Mouse (Mus musculus) kidney, embryonic 16.5 days (tissue): ENCODE results near the gene Hsf5. TPM values are rescaled to one million over a fixed set of nuclear protein-coding genes. Genes with fewer than 3 reads are reported as not detected.

Experiments used
- ATAC-seq: fragments of 200-750 bp; cut with Nextera tagmentation; 2 replicates; pipeline ENCODE4 v1.8.0; 2017; ENCODE audit warnings: moderate TSS enrichment; ENCODE audit not compliant: low FRiP score, low TSS enrichment
- H3K27ac ChIP-seq: fragments of 300-500 bp; sonication (generic); 2 replicates; pipeline ENCODE4 v1.5.1; 2014; ENCODE audit warnings: low read length
- H3K27me3 ChIP-seq: fragments of 300-500 bp; sonication (generic); 2 replicates; pipeline ENCODE4 v1.6.1; 2014; ENCODE audit warnings: low read length, control low read depth, mixed read lengths; ENCODE audit not compliant: insufficient read depth
- H3K36me3 ChIP-seq: fragments of 300-500 bp; sonication (generic); 2 replicates; pipeline ENCODE4 v1.6.1; 2014; ENCODE audit warnings: low read length, control low read depth, mixed read lengths; ENCODE audit not compliant: insufficient read depth
- H3K4me1 ChIP-seq: fragments of 300-500 bp; sonication (generic); 2 replicates; pipeline ENCODE4 v1.6.1; 2014; ENCODE audit warnings: low read length, control low read depth, mixed read lengths; ENCODE audit not compliant: insufficient read depth
- H3K4me2 ChIP-seq: fragments of 300-500 bp; sonication (generic); replicated peaks from 2 replicates; pipeline ENCODE4 v1.6.1; 2014; ENCODE audit warnings: low read depth, low read length
- H3K4me3 ChIP-seq: fragments of 300-500 bp; sonication (generic); 2 replicates; pipeline ENCODE4 v1.5.1; 2014; ENCODE audit warnings: mild to moderate bottlenecking, low read length
- H3K9ac ChIP-seq: fragments of 300-500 bp; sonication (generic); replicated peaks from 2 replicates; pipeline ENCODE4 v1.6.1; 2014; ENCODE audit warnings: low read length
- H3K9me3 ChIP-seq: fragments of 300-500 bp; sonication (generic); 2 replicates; pipeline ENCODE4 v1.6.1; 2016; ENCODE audit warnings: low read length, control low read depth
- WGBS: fragments of 180-500 bp; shearing (Covaris S2); extraction: QIAGEN DNeasy Blood & Tissue Kit; methylation state at CpG from one replicate; pipeline ENCODE4 v1.1.7; 2014; 5-methylcytosine and 5-hydroxymethylcytosine counted together
- polyA plus RNA-seq: library from polyadenylated mRNA; unstranded; fragments of >200 nt; fragmentation: Nextera tagmentation; extraction: Ambion mirVana; gene quantifications from 2 replicates; pipeline ENCODE4 v1.2.1, GENCODE M21; 2015

Gene Hsf5
- polyA plus RNA-seq, 1 experiment from 2014 or later = 0.17 TPM

GRCm38 (mm10) chr11:87697131-87697682, 80.2 kb downstream of the Hsf5 start:
- Histone ChIP-seq H3K27me3 (no peaks in the 10 kb centered on the region), H3K4me3 (no peak overlapping the region), H3K4me1 (no peaks in the 10 kb centered on the region), H3K27ac (no peak overlapping the region), H3K4me2 (no peak overlapping the region), H3K9ac (no peak overlapping the region), H3K36me3 (no peaks in the 10 kb centered on the region), H3K9me3 (no peaks in the 10 kb centered on the region)
- WGBS = 58% methylated on average over 14 of the region's 14 CpGs
- ATAC-seq = no peak

GRCm38 (mm10) chr11:87698126-87698525, 81.2 kb downstream of the Hsf5 start:
- Histone ChIP-seq H3K36me3 (no peaks in the 10 kb centered on the region), H3K9me3 (no peaks in the 10 kb centered on the region), H3K4me3 (no peak overlapping the region), H3K4me2 (no peak overlapping the region), H3K27me3 (no peaks in the 10 kb centered on the region), H3K27ac (no peak overlapping the region), H3K4me1 (no peaks in the 10 kb centered on the region), H3K9ac (no peak overlapping the region)
- ATAC-seq = no peak
- 94% methylated on average over 4 of the region's 4 CpGs for WGBS

- no peaks in the 10 kb centered on the region for H3K27me3 ChIP-seq
- H3K9ac ChIP-seq = no peak overlapping the region
- no peaks in the 10 kb centered on the region for H3K36me3 ChIP-seq
- H3K4me2 ChIP-seq = no peak overlapping the region
- WGBS = 73% methylated on average over 6 of the region's 6 CpGs
- no peaks in the 10 kb centered on the region for H3K9me3 ChIP-seq
- ATAC-seq = no peak
- H3K4me1 ChIP-seq = peaks cover 4% of the 10 kb centered on the region; the same call in 1 of the 2 replicates
- no peak overlapping the region for H3K27ac ChIP-seq
- H3K4me3 ChIP-seq = no peak overlapping the region
These were observed 84.1 kb downstream of the Hsf5 start for GRCm38 (mm10) chr11:87701108-87701507.

GRCm38 (mm10) chr11:87701877-87702620, 85.1 kb downstream of the Hsf5 start:
- no peaks in the 10 kb centered on the region for H3K27me3 ChIP-seq
- ATAC-seq = no peak
- H3K9ac ChIP-seq = no peak overlapping the region
- no peak overlapping the region for H3K4me3 ChIP-seq
- peaks cover 4% of the 10 kb centered on the region; the same call in 1 of the 2 replicates for H3K4me1 ChIP-seq
- no peaks in the 10 kb centered on the region for H3K36me3 ChIP-seq
- H3K9me3 ChIP-seq = no peaks in the 10 kb centered on the region
- no peak overlapping the region for H3K27ac ChIP-seq
- WGBS = 74% methylated on average over 14 of the region's 14 CpGs
- no peak overlapping the region for H3K4me2 ChIP-seq

- no peaks in the 10 kb centered on the region for H3K36me3 ChIP-seq
- no peak for ATAC-seq
- no peak overlapping the region for H3K4me2 ChIP-seq
- no peak overlapping the region for H3K4me3 ChIP-seq
- H3K9me3 ChIP-seq = no peaks in the 10 kb centered on the region
- WGBS = 83% methylated on average over 5 of the region's 5 CpGs
- peaks cover 4% of the 10 kb centered on the region; the same call in 1 of the 2 replicates for H3K4me1 ChIP-seq
- H3K9ac ChIP-seq = no peak overlapping the region
- no peak overlapping the region for H3K27ac ChIP-seq
- H3K27me3 ChIP-seq = no peaks in the 10 kb centered on the region
These were observed 86.7 kb downstream of the Hsf5 start for GRCm38 (mm10) chr11:87703654-87704053.

- Histone ChIP-seq H3K9ac (no peak overlapping the region), H3K27ac (0 out of 2 replicates have a peak overlapping the region, but pooled peaks have one; percentile 52), H3K9me3 (no peaks in the 10 kb centered on the region), H3K4me2 (no peak overlapping the region), H3K36me3 (no peaks in the 10 kb centered on the region), H3K4me3 (no peak overlapping the region), H3K4me1 (peaks cover 4% of the 10 kb centered on the region; the same call in 1 of the 2 replicates), H3K27me3 (no peaks in the 10 kb centered on the region)
- WGBS = 68% methylated on average over 9 of the region's 9 CpGs
- 0 out of 2 replicates have a peak, but pooled peaks have one; percentile 51 for ATAC-seq
These were observed 87.3 kb downstream of the Hsf5 start for GRCm38 (mm10) chr11:87704289-87704688.

GRCm38 (mm10) chr11:87707570-87707969, 90.6 kb downstream of the Hsf5 start:
- H3K36me3 ChIP-seq = no peaks in the 10 kb centered on the region
- H3K4me2 ChIP-seq = no peak overlapping the region
- ATAC-seq = no peak
- peaks cover 6% of the 10 kb centered on the region; the same call in 1 of the 2 replicates for H3K27me3 ChIP-seq
- no peak overlapping the region for H3K9ac ChIP-seq
- no peaks in the 10 kb centered on the region for H3K9me3 ChIP-seq
- H3K4me3 ChIP-seq = no peak overlapping the region
- peaks cover 25% of the 10 kb centered on the region for H3K4me1 ChIP-seq
- 53% methylated on average over 8 of the region's 8 CpGs for WGBS
- no peak overlapping the region for H3K27ac ChIP-seq

- Histone ChIP-seq H3K4me1 (peaks cover 23% of the 10 kb centered on the region), H3K27ac (peak overlapping the region; percentile 87), H3K36me3 (no peaks in the 10 kb centered on the region), H3K27me3 (peaks cover 6% of the 10 kb centered on the region; the same call in 1 of the 2 replicates), H3K9me3 (no peaks in the 10 kb centered on the region), H3K4me3 (no peak overlapping the region), H3K4me2 (0 out of 2 replicates have a peak overlapping the region, but pooled peaks have one; percentile 55), H3K9ac (peak overlapping the region; percentile 58; the same call in 1 of the 2 replicates)
- 70% methylated on average over 5 of the region's 5 CpGs for WGBS
- no peak for ATAC-seq
These were observed 92.0 kb downstream of the Hsf5 start for GRCm38 (mm10) chr11:87708979-87709378.
